Mouse (Mus musculus): ENCODE measurements around the gene Llgl2. TPM values are rescaled to one million over a fixed set of nuclear protein-coding genes. Genes with fewer than 3 reads are reported as not detected.

The Llgl2 gene
- polyA plus RNA-seq, 1 experiment, result 2.5 TPM

DNA sequence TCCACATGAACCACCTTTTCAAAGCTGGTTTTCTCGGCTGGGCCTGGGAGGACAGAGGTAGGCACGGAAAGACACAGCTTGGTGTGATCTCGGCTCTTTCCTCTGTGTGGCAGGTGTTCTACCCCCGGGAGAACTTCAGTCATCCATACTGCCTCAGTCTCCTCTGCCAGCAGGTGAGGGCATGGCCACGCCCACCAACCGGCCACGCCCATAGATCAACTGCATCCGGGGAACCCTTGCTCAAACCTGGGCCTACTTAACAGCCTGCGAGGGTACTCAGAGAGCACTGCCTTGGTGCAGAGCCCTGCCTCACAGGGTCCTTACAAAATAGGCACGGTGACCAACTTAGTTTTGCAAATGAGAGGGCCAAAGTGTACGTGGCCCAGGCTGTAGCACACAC is 61.4 kb downstream of the Llgl2 start:
- DNase-seq (ENCODE audit: low read depth), result no peak
- TF ChIP-seq POLR2A (IDR thresholded peaks at IDR 0.05; ENCODE audit: borderline replicate concordance, extremely low read depth, insufficient read depth, insufficient read length, poor library complexity, severe bottlenecking), result no peak
- TF ChIP-seq CTCF (IDR thresholded peaks at IDR 0.05; ENCODE audit: borderline replicate concordance, extremely low read depth, insufficient read depth, insufficient read length), result no peak

- TF ChIP-seq CTCF (IDR thresholded peaks at IDR 0.05; ENCODE audit: borderline replicate concordance, extremely low read depth, insufficient read depth, insufficient read length) (no peak), POLR2A (IDR thresholded peaks at IDR 0.05; ENCODE audit: borderline replicate concordance, extremely low read depth, insufficient read depth, insufficient read length, poor library complexity, severe bottlenecking) (no peak)
- DNase-seq (ENCODE audit: low read depth), result no peak
Measured at GRCm38 (mm10) chr11:115886446-115886845, 62.6 kb downstream of the Llgl2 start.

- DNase-seq (ENCODE audit: low read depth), result peak; percentile 11
Measured at GRCm38 (mm10) chr11:115888020-115888419, 64.2 kb downstream of the Llgl2 start.

DNA sequence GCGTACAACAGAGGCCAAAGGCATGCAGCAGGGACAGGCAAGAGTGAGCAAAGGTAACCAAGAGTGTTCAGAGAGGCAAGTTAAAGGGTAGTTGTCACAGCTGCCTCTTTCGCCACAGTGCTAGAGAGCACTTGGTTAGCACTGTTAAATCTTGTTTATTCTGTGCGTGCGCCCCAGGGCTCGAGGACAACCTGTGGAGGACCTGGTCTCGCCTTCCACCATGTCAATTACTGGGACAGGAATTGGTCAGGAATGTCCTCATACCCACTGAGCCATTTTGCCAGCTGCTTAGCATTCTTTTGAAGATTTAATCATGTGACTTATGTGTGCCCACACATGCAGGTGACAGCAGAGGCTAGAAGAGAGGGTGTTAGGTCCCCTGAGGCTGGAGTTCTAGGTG is 65.3 kb downstream of the Llgl2 start:
- DNase-seq (ENCODE audit: low read depth), result no peak
- TF ChIP-seq POLR2A (IDR thresholded peaks at IDR 0.05; ENCODE audit: borderline replicate concordance, extremely low read depth, insufficient read depth, insufficient read length, poor library complexity, severe bottlenecking), result no peak
- no peak for TF ChIP-seq CTCF (IDR thresholded peaks at IDR 0.05; ENCODE audit: borderline replicate concordance, extremely low read depth, insufficient read depth, insufficient read length)

More at GRCm38 (mm10) chr11:115888020-115888419, 64.2 kb downstream of the Llgl2 start:
- TF ChIP-seq CTCF (IDR thresholded peaks at IDR 0.05; ENCODE audit: borderline replicate concordance, extremely low read depth, insufficient read depth, insufficient read length) (no peak), POLR2A (IDR thresholded peaks at IDR 0.05; ENCODE audit: borderline replicate concordance, extremely low read depth, insufficient read depth, insufficient read length, poor library complexity, severe bottlenecking) (no peak)

DNA sequence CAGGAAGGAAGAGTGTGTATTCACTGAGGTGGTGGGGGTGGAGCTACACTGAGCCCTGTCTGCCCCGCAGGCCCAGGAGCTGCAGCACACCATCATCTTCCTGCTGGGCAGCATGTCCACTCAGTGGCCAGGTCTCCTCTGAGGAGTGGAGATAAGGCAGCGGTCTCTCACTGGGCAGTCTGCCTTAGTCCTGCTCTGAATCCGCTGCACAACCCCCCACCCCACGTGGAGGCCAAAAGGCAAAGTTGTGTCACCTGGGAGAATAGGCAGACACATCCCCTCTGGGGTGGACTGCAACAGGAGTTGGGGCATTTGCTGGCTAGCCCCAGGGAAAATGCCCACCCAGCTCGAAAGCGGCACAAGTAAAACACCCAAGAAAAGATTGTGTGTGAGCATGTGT is 68.4 kb downstream of the Llgl2 start:
- no peak for DNase-seq (ENCODE audit: low read depth)
- TF ChIP-seq CTCF (IDR thresholded peaks at IDR 0.05; ENCODE audit: borderline replicate concordance, extremely low read depth, insufficient read depth, insufficient read length) (no peak), POLR2A (IDR thresholded peaks at IDR 0.05; ENCODE audit: borderline replicate concordance, extremely low read depth, insufficient read depth, insufficient read length, poor library complexity, severe bottlenecking) (no peak)

- TF ChIP-seq POLR2A (IDR thresholded peaks at IDR 0.05; ENCODE audit: borderline replicate concordance, extremely low read depth, insufficient read depth, insufficient read length, poor library complexity, severe bottlenecking) (no peak), CTCF (IDR thresholded peaks at IDR 0.05; ENCODE audit: borderline replicate concordance, extremely low read depth, insufficient read depth, insufficient read length) (no peak)
- no peak for DNase-seq (ENCODE audit: low read depth)
Measured at GRCm38 (mm10) chr11:115893071-115893470, 69.2 kb downstream of the Llgl2 start.

GRCm38 (mm10) chr11:115894755-115895520 is 71.1 kb downstream of the Llgl2 start:
- TF ChIP-seq POLR2A (IDR thresholded peaks at IDR 0.05; ENCODE audit: borderline replicate concordance, extremely low read depth, insufficient read depth, insufficient read length, poor library complexity, severe bottlenecking), result no peak
- TF ChIP-seq CTCF (IDR thresholded peaks at IDR 0.05; ENCODE audit: borderline replicate concordance, extremely low read depth, insufficient read depth, insufficient read length), result peak; percentile 25; the same call in 1 of the 2 replicates
- peak; percentile 2 for DNase-seq (ENCODE audit: low read depth)

GRCm38 (mm10) chr11:115898446-115898845 is 74.6 kb downstream of the Llgl2 start:
- no peak for DNase-seq (ENCODE audit: low read depth)
- no peak for TF ChIP-seq POLR2A (IDR thresholded peaks at IDR 0.05; ENCODE audit: borderline replicate concordance, extremely low read depth, insufficient read depth, insufficient read length, poor library complexity, severe bottlenecking)
- TF ChIP-seq CTCF (IDR thresholded peaks at IDR 0.05; ENCODE audit: borderline replicate concordance, extremely low read depth, insufficient read depth, insufficient read length), result no peak

DNA sequence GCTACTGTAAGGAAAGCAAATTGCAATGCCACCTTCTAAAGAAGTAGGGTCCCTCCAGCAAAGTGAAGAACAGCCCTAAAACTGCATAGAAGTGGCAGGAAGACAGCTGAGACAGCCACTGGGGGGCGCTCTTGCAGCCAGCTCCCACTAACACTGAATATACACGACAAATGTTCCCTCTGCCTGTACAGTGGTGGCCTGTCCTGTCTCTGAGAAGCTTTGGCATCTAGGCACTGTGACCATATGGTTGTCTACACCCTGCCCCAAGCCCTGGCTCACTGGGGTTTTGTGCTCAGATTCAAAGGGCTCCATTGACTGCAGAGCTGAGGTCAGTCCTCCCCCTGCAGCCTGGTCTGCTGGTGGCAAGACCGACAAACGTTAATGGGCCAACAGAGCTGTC is 75.0 kb downstream of the Llgl2 start:
- peak; percentile 37 for DNase-seq (ENCODE audit: low read depth)

GRCm38 (mm10) chr11:115899486-115900266 is 75.8 kb downstream of the Llgl2 start, which contains the start of gene Smim5:
Smim5 (plus strand) TSS chr11:115899966.
- TF ChIP-seq CTCF (IDR thresholded peaks at IDR 0.05; ENCODE audit: borderline replicate concordance, extremely low read depth, insufficient read depth, insufficient read length) (no peak), POLR2A (IDR thresholded peaks at IDR 0.05; ENCODE audit: borderline replicate concordance, extremely low read depth, insufficient read depth, insufficient read length, poor library complexity, severe bottlenecking) (no peak)
- DNase-seq (ENCODE audit: low read depth), result peak; percentile 40

More for the DNA sequence above, 75.0 kb downstream of the Llgl2 start:
- no peak for TF ChIP-seq POLR2A (IDR thresholded peaks at IDR 0.05; ENCODE audit: borderline replicate concordance, extremely low read depth, insufficient read depth, insufficient read length, poor library complexity, severe bottlenecking)
- peak; percentile 62 for TF ChIP-seq CTCF (IDR thresholded peaks at IDR 0.05; ENCODE audit: borderline replicate concordance, extremely low read depth, insufficient read depth, insufficient read length)

- no peak for DNase-seq (ENCODE audit: low read depth)
- TF ChIP-seq POLR2A (IDR thresholded peaks at IDR 0.05; ENCODE audit: borderline replicate concordance, extremely low read depth, insufficient read depth, insufficient read length, poor library complexity, severe bottlenecking) (no peak), CTCF (IDR thresholded peaks at IDR 0.05; ENCODE audit: borderline replicate concordance, extremely low read depth, insufficient read depth, insufficient read length) (no peak)
Measured at GRCm38 (mm10) chr11:115900561-115901337, 76.9 kb downstream of the Llgl2 start.
